Mouse (Mus musculus) E14TG2a.4 (cell line): Measurements from ENCODE around the gene Gm20388.

Experiments used
- CTCF ChIP-seq: conservative IDR thresholded peaks from 2 replicates; pipeline ENCODE4 v1.5.1; 2014; ENCODE audit warnings: low read length
- NANOG ChIP-seq: IDR thresholded peaks from 2 replicates; pipeline ENCODE4 v1.6.1; 2014; ENCODE audit warnings: borderline replicate concordance, low read length, mixed read lengths
- POU5F1 ChIP-seq: IDR thresholded peaks from 2 replicates; pipeline ENCODE4 v1.6.1; 2014; ENCODE audit warnings: low read length, borderline replicate concordance

GRCm38 (mm10) chr8:120356067-120356466 is 445.4 kb downstream of the Gm20388 start:
- TF ChIP-seq CTCF = no peak
- TF ChIP-seq NANOG = no peak
- no peak for TF ChIP-seq POU5F1
